Mouse (Mus musculus): ENCODE results near the gene Arhgef3.
A peak's percentile ranks its signal among the peaks of the same experiment; 100 is the strongest.

The Arhgef3 gene

GRCm38 (mm10) chr14:27268137-27268536 is 153.4 kb downstream of the Arhgef3 start:
- no peak for DNase-seq (ENCODE audit: low read depth, low spot score)

- DNase-seq (ENCODE audit: low read depth, low spot score), result no peak
Measured at GRCm38 (mm10) chr14:27268986-27269700, 154.4 kb downstream of the Arhgef3 start.

DNA sequence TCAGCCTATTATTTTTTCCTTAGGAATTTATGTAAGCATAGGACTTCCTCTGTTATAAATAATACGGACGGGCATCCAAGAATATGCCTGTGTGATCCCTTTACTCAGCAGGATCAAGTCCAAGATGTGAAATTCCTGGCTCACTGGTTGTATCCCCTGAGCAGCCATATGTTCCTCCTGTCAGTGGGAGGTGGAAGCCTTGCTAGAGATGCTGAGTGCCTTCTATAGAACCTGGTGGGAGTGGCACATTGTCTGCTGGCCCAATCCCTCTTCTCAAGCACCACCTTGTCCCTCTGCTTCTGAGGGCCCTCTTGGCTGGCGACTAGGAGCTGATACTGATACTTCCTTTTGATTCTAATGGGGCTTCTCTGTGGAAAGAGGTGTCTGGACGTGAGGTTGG is 155.1 kb downstream of the Arhgef3 start:
- no peak for DNase-seq (ENCODE audit: low read depth, low spot score)

DNA sequence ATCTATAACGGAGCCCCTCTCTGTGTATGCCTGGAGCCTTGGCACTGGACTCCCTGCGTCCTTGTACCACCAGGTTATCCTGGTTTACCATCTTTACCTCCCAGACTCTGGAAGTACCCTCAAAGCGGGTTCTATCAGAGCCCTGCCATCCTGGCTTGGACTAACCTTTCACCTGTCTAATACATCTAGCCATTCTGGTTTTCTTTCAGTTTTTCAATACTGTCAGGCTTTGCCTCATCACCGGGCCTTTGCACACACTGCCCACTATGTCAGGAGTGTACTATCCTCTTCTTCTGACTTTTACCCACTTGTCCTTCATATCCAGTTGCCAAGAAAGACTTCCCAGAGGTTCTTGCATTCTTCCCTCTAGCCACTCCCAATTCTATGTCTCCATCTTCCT is 155.8 kb downstream of the Arhgef3 start:
- no peak for DNase-seq (ENCODE audit: low read depth, low spot score)

DNA sequence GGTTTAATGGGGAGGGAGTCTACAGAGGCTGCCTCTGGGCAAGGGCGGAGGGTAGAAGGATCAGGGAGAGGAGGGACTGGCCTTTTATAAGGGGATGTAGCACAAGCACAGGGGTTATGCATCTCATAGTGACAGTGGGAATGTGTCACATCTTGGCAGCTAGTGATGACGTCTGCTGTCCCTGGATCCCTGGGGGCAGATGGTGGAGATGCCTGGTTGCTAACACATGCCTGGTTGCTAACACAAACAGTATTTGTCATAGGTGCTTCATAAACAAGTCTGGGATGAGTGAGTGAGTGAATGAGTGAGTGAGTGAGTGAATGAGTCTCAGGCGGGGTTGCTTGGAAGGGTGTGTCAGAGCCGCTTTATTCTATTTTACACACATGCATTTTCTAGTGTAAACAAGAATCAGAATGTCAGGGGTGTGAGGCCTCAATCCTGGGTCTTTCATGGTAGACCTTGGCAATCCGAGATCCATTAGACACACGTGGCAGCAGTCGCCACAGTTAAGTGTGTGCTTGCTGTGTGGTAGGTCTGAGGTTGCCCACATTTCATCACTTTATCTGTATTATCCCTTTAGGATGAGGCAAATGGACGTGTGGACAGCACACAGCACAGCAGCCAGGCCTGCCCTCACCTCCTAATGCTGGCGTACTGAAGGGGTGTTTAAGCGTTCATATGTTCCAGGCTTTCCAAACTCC is 156.8 kb downstream of the Arhgef3 start:
- peak; percentile 24 for DNase-seq (ENCODE audit: low read depth, low spot score)

DNA sequence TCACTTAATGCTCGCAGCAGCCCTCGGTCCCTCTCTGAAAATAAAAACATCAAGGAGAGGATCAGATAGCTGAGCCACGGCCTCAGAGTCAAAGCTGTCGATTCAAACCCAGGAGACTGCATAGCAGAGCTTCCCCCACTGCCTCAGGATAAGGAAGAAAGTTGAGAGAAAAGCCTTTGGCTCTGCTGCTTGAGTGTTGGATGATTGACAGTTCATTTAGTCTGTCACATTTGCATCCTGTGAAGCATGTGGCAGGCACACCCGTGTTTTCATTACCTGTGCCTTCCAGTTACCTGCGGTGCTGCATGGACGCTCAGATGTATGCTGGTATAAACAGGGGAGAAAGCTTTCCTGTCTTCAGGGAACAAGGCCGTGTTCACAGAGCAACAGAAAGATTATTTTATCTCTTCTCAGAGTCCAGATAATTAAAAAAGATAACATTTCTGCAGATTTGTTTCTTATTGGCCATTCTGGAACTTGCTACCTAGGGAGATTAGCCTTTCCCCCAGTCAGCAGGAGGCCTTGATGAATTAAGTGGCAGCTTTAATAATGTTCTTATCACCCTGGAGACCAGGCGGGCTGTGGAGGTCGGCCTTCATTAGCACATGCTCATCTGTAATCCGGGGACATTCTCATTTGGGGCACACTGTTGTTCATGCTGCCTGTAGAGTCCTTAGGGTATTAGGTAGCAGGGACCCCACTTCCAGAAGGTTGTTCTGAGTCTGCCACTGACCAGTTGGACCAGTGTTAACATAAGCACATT is 157.6 kb downstream of the Arhgef3 start:
- DNase-seq (ENCODE audit: low read depth, low spot score), result peak; percentile 87

DNA sequence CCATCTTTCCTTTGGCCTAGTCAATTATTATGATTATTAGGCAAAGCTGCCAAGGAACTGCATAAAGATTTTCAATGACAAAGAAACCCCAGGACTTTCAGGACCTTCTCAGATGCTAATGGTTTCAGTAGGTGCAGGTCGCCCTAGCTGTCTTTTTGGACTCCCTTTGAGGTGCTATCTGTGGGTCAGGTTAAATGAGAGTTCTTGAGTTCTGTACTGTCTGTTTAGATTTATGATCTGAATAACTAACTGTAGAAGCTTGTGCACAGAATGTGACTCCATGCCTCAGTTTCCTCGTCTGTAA is 158.1 kb downstream of the Arhgef3 start:
- no peak for DNase-seq (ENCODE audit: low read depth, low spot score)

DNA sequence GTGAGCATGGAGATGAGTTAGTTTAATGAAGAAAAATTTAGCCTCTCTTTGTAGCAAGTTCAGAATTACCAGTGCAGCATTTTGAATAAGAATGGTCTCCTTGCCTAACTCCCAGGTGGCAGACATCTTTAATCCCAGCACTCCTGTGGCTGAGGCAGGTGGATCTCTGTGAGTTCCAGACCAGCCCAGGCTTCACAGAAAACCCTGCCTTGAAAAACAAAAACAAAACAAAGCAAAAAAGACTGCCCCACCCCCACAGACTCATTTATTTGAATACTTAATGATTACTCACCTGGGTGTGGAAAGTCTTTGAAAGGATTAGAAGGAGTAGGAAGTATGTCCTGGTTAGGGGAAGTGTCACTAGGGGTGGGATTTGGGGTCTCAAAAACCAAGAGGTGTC is 158.5 kb downstream of the Arhgef3 start:
- DNase-seq (ENCODE audit: low read depth, low spot score), result peak; percentile 93

GRCm38 (mm10) chr14:27277259-27277658 is 162.6 kb downstream of the Arhgef3 start:
- no peak for DNase-seq (ENCODE audit: low read depth, low spot score)

DNA sequence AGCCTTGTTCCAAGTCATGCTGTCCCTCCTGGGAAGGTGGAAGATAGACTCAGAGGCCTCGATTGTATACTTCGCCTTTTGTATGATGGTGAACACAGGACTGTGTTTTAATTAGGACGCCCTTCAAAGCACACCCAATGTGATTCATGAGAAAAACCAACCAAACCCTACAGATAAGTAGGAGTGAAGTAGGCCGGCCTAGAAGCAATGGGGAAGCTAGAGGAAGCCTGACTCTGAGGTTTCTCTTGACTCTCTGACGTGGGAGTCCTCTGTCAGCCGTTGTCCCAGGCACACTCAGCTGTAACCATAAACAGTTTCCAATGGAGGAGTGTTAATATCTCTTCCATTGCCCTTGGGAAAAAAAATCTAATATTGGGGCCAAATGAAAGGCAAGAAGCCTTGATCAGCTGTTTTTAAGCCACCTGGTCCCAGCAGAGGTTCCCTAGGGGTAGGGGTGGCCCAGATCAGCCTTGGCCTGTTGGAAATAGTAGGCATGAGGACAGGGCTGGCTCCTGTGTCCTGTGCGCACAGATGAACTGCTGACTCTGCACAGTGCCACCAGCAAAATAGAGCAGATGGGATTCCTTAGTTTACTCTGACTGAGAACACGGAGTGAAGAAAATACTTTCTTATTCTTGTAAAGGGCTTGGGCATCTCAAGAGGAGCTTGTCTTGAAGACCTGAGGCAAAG is 165.6 kb downstream of the Arhgef3 start:
- no peak for DNase-seq (ENCODE audit: low read depth, low spot score)

DNA sequence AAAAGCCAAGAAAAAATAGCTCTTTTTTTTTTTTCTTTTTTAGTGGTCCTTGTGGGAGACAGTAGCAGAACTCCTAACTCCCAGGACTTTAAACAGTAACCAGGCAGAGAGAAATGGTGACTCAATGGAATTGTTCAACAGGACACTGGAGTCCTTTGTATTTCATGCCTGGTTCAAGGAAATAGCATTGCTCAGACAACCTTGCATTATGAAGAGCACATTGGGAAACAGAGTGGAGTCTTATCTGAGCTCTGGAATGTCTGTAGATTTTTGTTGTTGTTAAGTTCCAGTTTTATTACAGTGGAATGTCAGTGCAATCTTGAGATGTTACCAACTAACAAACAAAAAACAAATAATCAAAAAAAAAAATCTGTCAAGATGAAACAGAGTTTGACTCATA is 169.3 kb downstream of the Arhgef3 start:
- no peak for DNase-seq (ENCODE audit: low read depth, low spot score)

- DNase-seq (ENCODE audit: low read depth, low spot score), result no peak
Measured at GRCm38 (mm10) chr14:27286202-27286601, 171.5 kb downstream of the Arhgef3 start.

DNA sequence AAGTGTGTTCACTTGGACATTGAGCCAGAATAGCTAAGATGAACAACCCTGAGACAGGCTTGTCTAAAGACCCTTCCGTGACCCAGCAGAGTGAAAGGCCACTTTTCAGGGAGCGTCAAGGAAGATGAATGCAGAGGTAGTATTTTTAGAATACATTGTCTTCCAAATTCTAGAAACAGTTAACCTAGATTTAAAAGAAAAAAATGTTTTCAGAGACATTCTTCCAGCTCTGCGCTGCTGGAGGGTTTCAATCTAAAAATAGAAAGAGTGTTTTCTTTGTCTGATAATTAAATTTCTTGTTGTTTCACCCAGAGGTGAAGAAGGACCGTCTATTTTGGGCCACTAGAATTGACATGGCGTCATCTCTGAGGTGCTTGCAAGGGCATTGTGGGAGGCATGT is 174.4 kb downstream of the Arhgef3 start:
- DNase-seq (ENCODE audit: low read depth, low spot score), result no peak

- DNase-seq (ENCODE audit: low read depth, low spot score), result no peak
Measured at GRCm38 (mm10) chr14:27292101-27292500, 177.4 kb downstream of the Arhgef3 start.

- no peak for DNase-seq (ENCODE audit: low read depth, low spot score)
Measured at GRCm38 (mm10) chr14:27295821-27296220, 181.1 kb downstream of the Arhgef3 start.

DNA sequence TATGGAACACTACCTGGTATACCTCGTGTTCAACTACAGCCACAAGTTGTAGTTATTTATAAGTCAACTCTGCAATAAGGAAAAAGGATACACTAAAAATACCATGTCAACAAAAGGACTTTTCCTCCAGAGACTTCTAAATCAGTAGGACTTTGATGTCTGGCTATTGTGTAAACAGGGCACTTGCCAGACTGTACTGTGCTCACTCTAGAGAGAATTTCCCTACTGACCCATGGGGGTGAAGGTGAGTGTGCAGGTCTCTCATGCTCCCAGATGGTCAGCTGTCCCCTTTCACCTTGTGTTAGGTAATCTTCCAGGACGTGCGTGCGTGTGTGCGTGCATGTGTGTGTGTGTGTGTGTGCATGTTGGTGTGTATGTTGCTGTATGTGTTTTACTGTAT is 182.3 kb downstream of the Arhgef3 start:
- no peak for DNase-seq (ENCODE audit: low read depth, low spot score)

DNA sequence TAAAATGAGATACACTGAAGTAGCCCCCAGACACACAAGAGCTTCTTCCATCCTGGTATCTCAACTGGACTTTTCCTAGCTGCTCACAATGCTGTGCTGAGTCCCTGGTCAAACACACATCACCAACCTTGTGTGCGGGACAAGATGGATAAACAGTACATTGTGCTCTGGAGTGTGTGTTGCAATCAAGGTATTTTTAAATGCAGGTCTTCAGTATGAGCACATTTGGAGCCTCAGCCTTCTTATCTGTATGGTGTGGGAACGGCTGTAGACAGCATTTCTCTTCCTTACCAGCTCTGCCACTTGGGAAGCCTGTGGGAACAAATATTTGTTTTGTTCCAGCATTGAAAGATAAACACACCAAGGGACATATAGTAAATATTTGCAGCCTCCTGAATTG is 184.2 kb downstream of the Arhgef3 start:
- no peak for DNase-seq (ENCODE audit: low read depth, low spot score)

DNA sequence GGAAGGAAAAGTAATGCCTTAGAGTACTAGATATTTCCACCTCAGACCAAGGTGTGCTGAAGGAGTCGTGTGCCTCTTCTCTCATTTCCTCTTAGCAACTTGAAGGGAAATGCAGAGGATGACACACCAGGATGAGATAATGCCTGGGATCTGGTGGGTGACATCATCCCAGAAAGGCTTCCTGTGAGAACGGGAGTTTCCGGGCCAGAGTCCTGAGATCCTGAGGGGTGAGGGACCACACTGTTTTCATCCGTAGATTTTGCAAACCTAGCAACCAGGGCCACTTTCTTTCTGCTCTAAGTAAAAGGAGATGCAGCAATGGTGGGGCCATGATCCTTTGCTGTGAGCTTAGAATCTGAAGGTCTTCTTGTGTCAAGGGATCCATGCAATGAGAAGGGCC is 185.0 kb downstream of the Arhgef3 start:
- no peak for DNase-seq (ENCODE audit: low read depth, low spot score)

DNA sequence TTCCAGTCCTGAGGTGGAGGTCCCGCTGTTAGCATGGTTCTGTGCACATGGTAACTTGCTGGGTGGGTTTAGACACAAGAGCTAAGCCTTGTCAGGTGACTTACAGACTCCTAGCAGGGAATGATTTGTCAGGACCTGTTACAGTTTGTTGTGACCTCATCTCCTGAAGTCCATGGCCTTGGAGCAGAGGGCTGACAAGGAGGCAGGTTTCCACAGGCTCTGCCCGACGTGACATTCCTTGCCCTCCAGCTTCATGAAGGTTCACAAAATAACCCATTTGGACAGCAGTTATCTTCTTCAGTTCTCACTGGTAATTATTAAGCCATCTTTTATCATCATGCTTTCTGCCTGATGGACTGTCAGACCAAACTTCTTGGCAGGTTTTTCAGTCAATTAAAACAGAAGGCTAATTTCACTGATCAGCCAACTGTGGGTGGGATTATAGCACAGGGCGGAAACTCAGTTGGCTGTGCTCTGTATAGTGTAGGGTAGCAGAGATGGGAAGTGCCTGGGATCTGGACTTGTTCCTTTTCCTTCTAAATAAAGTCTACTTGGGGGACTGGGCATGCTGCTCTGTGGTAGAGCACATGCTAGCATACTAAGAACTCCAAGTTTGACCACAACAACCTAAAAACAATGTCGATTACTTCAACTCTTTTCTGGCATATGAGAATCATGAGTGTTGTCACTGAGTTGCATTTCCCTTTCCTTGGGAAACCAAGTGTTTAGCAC is 187.2 kb downstream of the Arhgef3 start:
- DNase-seq (ENCODE audit: low read depth, low spot score), result no peak

DNA sequence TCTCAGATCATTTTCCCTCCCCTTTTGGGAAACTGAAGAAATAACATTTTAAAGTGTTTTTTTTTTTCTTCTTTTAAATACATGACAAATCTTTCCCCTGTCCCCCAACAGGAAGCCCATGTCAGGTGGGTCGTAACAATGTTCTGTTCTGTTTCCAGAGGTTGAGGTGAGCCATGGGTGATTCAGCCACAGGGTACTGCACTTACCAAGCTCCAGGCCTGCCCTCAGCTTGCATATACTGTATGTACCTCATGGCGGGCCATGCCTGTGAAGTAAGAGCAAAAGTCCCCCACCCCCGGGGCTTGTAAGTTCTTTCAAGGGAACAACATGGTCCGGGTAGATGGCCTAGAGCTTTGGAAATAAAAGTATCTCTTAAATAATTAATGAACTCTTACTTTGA is 188.6 kb downstream of the Arhgef3 start:
- DNase-seq (ENCODE audit: low read depth, low spot score), result no peak

- DNase-seq (ENCODE audit: low read depth, low spot score), result no peak
Measured at GRCm38 (mm10) chr14:27304408-27304807, 189.7 kb downstream of the Arhgef3 start.

DNA sequence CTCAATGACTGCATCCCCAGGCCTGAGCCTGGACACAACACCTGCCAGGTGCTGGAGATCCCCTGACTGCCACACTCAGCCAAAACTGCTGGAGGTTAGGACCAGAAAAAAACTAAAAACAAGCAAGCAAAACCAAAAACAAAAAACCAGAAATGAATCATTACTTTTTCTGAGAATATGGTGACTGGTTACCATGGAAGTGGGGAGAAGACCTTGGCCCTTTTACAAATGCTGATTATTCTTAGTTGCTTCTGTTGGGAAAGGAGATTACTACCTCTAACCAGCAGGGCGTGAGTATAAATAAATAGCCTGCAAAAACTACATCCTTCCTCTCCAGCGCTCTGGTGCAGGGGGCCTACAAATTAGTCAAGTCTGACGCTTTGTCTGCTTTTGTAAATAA is 194.1 kb downstream of the Arhgef3 start:
- no peak for DNase-seq (ENCODE audit: low read depth, low spot score)

Data from ES-CJ7 (cell line).